Mouse (Mus musculus) liver (tissue): ENCODE results near the gene Fbxw10.

Experiments
- DNase-seq: peaks from one replicate; pipeline ENCODE4 v3.0.0-alpha.2; 2020; ENCODE audit warnings: mixed read lengths

Gene Fbxw10

GRCm38 (mm10) chr11:62845730-62846129 lies 1.1 kb upstream of the Fbxw10 start:
- no peak for DNase-seq

GRCm38 (mm10) chr11:62847655-62848191 lies 854 bp downstream of the Fbxw10 start:
- no peak for DNase-seq

GRCm38 (mm10) chr11:62848301-62848700 lies 1.4 kb downstream of the Fbxw10 start:
- no peak for DNase-seq

GRCm38 (mm10) chr11:62851199-62851598 lies 4.3 kb downstream of the Fbxw10 start:
- no peak for DNase-seq

- peak; percentile 68 for DNase-seq
Measured at GRCm38 (mm10) chr11:62853334-62853733, 6.5 kb downstream of the Fbxw10 start.

- DNase-seq = no peak
Measured at GRCm38 (mm10) chr11:62865562-62865961, 18.7 kb downstream of the Fbxw10 start.

GRCm38 (mm10) chr11:62866685-62867084 lies 19.8 kb downstream of the Fbxw10 start:
- DNase-seq = no peak

GRCm38 (mm10) chr11:62869201-62869600 lies 22.3 kb downstream of the Fbxw10 start:
- DNase-seq = no peak

GRCm38 (mm10) chr11:62869715-62870371 lies 23.0 kb downstream of the Fbxw10 start:
- no peak for DNase-seq

- DNase-seq = no peak
Measured at GRCm38 (mm10) chr11:62873479-62873878, 26.6 kb downstream of the Fbxw10 start.

- no peak for DNase-seq
Measured at GRCm38 (mm10) chr11:62875696-62876095, 28.8 kb downstream of the Fbxw10 start.

GRCm38 (mm10) chr11:62876445-62876844 lies 29.6 kb downstream of the Fbxw10 start:
- DNase-seq = no peak

GRCm38 (mm10) chr11:62877391-62877790 lies 30.5 kb downstream of the Fbxw10 start:
- no peak for DNase-seq

- no peak for DNase-seq
Measured at GRCm38 (mm10) chr11:62878728-62879127, 31.9 kb downstream of the Fbxw10 start.

- DNase-seq = peak; percentile 100
Measured at GRCm38 (mm10) chr11:62879220-62880048, 32.6 kb downstream of the Fbxw10 start, which contains the start of gene Tvp23b. Tvp23b (plus strand) TSS chr11:62879455.

GRCm38 (mm10) chr11:62883407-62883806 lies 36.5 kb downstream of the Fbxw10 start:
- peak; percentile 32 for DNase-seq

GRCm38 (mm10) chr11:62885323-62885722 lies 38.5 kb downstream of the Fbxw10 start:
- no peak for DNase-seq

- no peak for DNase-seq
Measured at GRCm38 (mm10) chr11:62890796-62891195, 43.9 kb downstream of the Fbxw10 start.

GRCm38 (mm10) chr11:62891763-62892162 lies 44.9 kb downstream of the Fbxw10 start:
- no peak for DNase-seq

GRCm38 (mm10) chr11:62901699-62902323 lies 54.9 kb downstream of the Fbxw10 start:
- peak; percentile 27 for DNase-seq

- DNase-seq = no peak
Measured at GRCm38 (mm10) chr11:62903871-62904495, 57.1 kb downstream of the Fbxw10 start.

- DNase-seq = no peak
Measured at GRCm38 (mm10) chr11:62909720-62910306, 62.9 kb downstream of the Fbxw10 start.
